Mouse (Mus musculus) large intestine, adult 2 months (tissue): Measurements from ENCODE around the gene Cdh24. TPM values are rescaled to one million over a fixed set of nuclear protein-coding genes. Genes with fewer than 3 reads are reported as not detected.

ENCODE experiments used
- polyA plus RNA-seq: library from polyadenylated mRNA; depleted of rRNA; stranded (reverse); fragments of >200 nt; gene quantifications from 2 replicates; pipeline ENCODE4 v1.2.3, GENCODE M21; 2012; rRNA removed

Gene Cdh24
- polyA plus RNA-seq, 1 experiment: 3.2 TPM

Other genes with a start within 250 kb of the Cdh24 start
- 211 and 290 TPM in 2 replicates for gene Slc7a7, start 223.6 kb downstream of the Cdh24 start, polyA plus RNA-seq
- gene Mrpl52, start 214.5 kb downstream of the Cdh24 start, polyA plus RNA-seq: 315 and 345 TPM in 2 replicates
- gene Mmp14, start 209.8 kb downstream of the Cdh24 start, polyA plus RNA-seq: 37.7 and 47.3 TPM in 2 replicates
- 192 and 196 TPM in 2 replicates for gene Lrp10, start 177.2 kb downstream of the Cdh24 start, polyA plus RNA-seq
- 0.07 and 0.19 TPM in 2 replicates for gene Rem2, start 165.3 kb downstream of the Cdh24 start, polyA plus RNA-seq
- 26.1 and 31.1 TPM in 2 replicates for gene Prmt5, start 123.8 kb downstream of the Cdh24 start, polyA plus RNA-seq
- gene Haus4, start 86.7 kb downstream of the Cdh24 start, polyA plus RNA-seq: 17.0 and 18.3 TPM in 2 replicates
- 3.4 and 3.5 TPM in 2 replicates for gene Ajuba, start 63.8 kb downstream of the Cdh24 start, polyA plus RNA-seq
- 5.5 and 6.9 TPM in 2 replicates for gene 4931414P19Rik, start 35.4 kb downstream of the Cdh24 start, polyA plus RNA-seq
- 182 and 183 TPM in 2 replicates for gene Psmb5, start 23.3 kb downstream of the Cdh24 start, polyA plus RNA-seq
- not detected in 2 replicates for gene Psmb11, start 19.9 kb downstream of the Cdh24 start, polyA plus RNA-seq
- not detected in 2 replicates for gene Gm17606, start 412 bp downstream of the Cdh24 start, polyA plus RNA-seq
- 59.2 and 60.6 TPM in 2 replicates for gene 1700123O20Rik, start 44.9 kb upstream of the Cdh24 start, polyA plus RNA-seq
- 62.6 and 82.5 TPM in 2 replicates for gene Acin1, start 45.6 kb upstream of the Cdh24 start, polyA plus RNA-seq
- 0.05 TPM in 1 of 2 replicates, not detected in the other for gene Gm29776, start 57.5 kb upstream of the Cdh24 start, polyA plus RNA-seq
- gene Cebpe, start 70.8 kb upstream of the Cdh24 start, polyA plus RNA-seq: 0.35 and 1.3 TPM in 2 replicates
- gene Slc7a8, start 140.6 kb upstream of the Cdh24 start, polyA plus RNA-seq: 36.1 and 135 TPM in 2 replicates
- gene Rnf212b, start 172.8 kb upstream of the Cdh24 start, polyA plus RNA-seq: not detected in 2 replicates
- gene Homez, start 229.6 kb upstream of the Cdh24 start, polyA plus RNA-seq: 2.5 and 3.4 TPM in 2 replicates
- 9.1 and 11.2 TPM in 2 replicates for gene Ppp1r3e, start 236.2 kb upstream of the Cdh24 start, polyA plus RNA-seq
- 31.6 and 48.3 TPM in 2 replicates for gene Bcl2l2, start 242.0 kb upstream of the Cdh24 start, polyA plus RNA-seq
- 0.74 TPM in 1 of 2 replicates, not detected in the other for gene Gm20521, start 242.1 kb upstream of the Cdh24 start, polyA plus RNA-seq